Mouse (Mus musculus): ENCODE results near the gene Ncaph2.
A peak's percentile ranks its signal among the peaks of the same experiment; 100 is the strongest.

Ncaph2 gene

GRCm38 (mm10) chr15:89343325-89343724 lies 12.2 kb upstream of the Ncaph2 start:
- DNase-seq (ENCODE audit: low spot score), result no peak

DNA sequence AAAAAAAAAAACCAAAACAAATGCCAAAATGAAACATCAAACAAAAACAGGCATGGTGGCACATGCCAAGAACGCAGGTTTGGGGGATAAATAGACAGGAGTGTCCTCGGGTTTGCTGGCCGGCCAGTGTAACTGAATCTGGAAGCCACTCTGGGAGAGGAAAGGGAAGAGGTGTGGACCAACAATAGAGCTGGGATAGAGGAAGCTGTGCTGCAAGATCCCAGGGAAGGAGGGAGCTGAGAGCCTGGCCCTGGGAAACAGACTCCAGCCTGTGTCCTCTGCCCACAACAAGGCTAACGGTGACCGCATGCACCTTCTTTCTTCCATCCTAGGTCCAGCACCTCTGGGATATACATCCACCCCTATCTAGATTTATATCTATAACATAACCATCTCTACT lies 5.1 kb upstream of the Ncaph2 start:
- DNase-seq (ENCODE audit: low spot score), result no peak

DNA sequence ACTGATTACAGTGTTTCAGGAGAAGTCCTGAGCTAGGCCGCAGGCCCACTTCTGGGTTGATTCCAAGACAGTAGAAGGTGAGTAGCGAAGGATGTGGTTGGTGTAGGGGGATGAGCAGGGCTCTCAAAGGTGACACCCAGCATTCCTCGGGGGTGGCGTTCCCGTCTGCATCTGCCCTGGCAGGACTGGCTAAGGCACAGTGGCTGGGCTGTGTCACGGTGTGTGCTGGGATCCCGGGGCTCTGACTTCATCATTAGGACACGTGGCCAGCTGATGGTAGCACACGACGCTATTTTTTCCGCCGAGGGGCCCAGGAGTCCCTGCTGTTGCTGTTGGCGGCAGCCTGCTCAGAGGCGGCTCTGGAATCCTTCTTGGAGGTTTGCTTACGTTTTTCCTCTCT lies 4.2 kb upstream of the Ncaph2 start:
- no peak for DNase-seq (ENCODE audit: low spot score)

DNA sequence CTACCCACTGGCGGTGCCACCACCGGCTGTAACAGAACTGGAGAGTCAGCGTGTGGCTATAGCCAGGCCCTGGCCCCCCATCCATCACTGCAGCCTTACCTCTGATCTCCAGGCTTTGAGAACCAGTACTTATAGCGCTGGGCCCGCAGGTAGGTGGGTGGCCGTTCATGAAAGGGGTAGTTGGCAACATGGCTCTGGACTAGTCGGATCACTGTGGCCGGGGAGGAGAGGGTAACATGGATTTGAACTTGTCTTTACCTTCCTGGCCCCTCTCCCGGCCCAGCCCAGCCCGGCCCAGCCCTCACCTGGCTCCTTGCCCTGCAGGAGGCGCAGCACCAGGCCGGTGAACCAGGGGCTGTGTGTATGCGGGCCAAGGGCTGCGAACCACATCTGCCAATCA lies 3.5 kb upstream of the Ncaph2 start:
- DNase-seq (ENCODE audit: low spot score), result no peak

- DNase-seq (ENCODE audit: low spot score), result no peak
Measured at GRCm38 (mm10) chr15:89352795-89353194, 2.7 kb upstream of the Ncaph2 start.

DNA sequence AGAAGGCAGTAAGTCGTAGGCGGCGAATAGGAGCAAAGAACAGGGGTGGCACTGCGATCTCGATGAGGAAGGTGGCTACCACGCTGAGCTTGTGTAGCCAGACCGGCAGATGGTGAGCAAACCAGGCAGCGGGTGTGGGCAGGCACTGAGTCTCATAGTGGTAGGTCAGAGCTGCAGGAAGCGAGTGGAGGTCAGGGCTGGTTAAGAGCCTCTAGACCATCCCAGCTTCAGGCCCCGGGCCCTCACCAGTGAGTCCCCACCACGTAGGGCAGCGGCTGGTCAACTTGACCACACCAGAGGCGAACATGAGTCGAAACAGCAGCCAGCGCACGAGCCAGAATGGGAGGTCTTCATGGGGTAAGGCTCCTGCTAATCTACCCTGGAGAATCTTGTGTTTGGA lies 1.7 kb upstream of the Ncaph2 start:
- DNase-seq (ENCODE audit: low spot score), result no peak

DNA sequence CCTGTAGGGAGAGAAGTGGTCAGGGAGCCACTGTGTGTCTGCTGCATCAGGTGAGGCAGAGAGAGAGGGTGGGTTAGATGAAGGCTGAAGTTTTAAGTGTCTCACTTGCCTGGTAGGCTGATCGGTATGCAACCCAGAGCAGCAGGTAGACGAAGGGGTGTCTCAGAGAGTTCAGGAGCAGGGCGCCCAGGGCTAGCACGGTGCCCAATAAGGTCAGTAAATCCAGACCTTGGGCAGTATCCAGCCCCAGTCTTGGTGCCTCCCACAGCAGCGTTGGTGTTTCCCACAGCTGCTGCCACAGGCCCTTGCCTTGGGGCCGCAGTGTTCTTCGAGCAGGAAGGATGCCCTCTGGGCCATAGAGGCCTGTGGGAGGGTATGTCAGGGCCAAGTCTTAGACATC lies 1.1 kb upstream of the Ncaph2 start:
- no peak for DNase-seq (ENCODE audit: low spot score)

- peak; percentile 87 for DNase-seq (ENCODE audit: low spot score)
Measured at GRCm38 (mm10) chr15:89356372-89356771, 853 bp downstream of the Ncaph2 start.

- no peak for DNase-seq (ENCODE audit: low spot score)
Measured at GRCm38 (mm10) chr15:89358784-89359183, 3.3 kb downstream of the Ncaph2 start.

DNA sequence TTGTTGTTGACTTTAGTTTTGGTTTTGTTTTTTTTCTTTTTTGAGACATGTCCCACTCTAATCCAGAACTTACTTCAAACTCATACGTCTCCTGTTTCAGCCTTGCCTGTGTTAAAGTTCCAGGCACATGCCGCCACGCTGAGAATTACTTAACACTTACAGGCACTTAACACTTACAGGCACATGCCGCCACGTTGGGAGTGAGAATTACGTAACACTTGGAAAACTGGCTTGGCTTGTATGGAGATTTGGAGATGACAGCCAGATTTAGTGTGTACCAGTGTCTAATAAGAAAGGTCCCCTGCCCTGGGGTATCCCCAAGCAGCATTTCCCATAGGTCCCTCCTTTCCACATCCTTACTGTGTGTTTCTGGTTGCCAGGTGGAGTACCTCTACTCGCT lies 7.5 kb downstream of the Ncaph2 start:
- DNase-seq (ENCODE audit: low spot score), result no peak

- no peak for DNase-seq (ENCODE audit: low spot score)
Measured at GRCm38 (mm10) chr15:89365141-89365551, 9.6 kb downstream of the Ncaph2 start.

- DNase-seq (ENCODE audit: low spot score), result no peak
Measured at GRCm38 (mm10) chr15:89372068-89372467, 16.5 kb downstream of the Ncaph2 start.

DNA sequence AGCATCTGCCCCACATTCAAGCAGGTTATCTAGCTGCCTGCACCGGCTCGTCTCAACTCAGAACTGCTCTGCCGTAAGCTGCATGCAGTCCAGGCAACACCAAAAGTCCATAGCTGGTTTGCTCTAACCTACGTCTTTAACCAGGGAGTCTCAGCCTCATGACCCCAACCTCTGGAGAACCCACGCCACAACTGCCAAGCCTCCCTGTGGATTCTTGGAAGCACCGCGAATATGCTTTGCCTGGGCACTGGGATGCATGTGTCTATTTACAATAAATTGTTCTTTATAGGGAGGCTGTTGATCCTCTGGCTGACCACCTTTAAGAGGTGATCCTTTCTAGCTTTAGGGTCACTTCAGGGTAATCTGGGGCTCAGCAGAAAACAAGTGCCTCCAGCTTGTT lies 17.0 kb downstream of the Ncaph2 start:
- no peak for DNase-seq (ENCODE audit: low spot score)

GRCm38 (mm10) chr15:89373027-89373761 lies 17.7 kb downstream of the Ncaph2 start:
- DNase-seq (ENCODE audit: low spot score), result peak; percentile 88

DNA sequence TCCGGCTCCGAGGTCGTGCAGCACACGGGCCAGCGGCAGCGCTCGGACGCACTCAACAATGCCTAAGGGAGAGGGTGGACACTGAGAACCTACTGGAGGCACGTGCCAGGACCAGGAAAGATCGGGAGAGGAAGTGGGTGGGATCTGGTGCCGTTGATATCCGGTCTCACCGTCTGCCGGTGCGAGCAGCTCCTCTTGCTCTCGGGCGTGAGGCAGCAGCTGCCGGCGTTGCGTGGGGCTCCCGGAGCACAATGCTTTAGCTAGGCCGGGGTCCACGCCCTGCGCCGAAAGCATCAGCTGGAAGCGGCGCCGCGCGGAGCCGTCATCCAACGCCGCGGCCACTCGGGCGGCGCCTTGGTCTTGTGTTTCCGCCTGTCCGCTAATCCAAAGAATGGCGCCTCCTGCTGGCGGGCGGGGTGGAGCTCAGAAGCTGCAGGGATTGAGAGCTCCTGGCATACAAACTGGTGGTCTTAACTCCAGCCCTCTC lies 18.3 kb downstream of the Ncaph2 start, which contains the start of gene Sco2:
Gene Sco2 (minus strand): TSS at position 85 of the 487 bp plus-strand sequence.
- DNase-seq (ENCODE audit: low spot score), result peak; percentile 96

GRCm38 (mm10) chr15:89374340-89374739 lies 18.8 kb downstream of the Ncaph2 start:
- no peak for DNase-seq (ENCODE audit: low spot score)

GRCm38 (mm10) chr15:89374801-89375534 lies 19.4 kb downstream of the Ncaph2 start:
- DNase-seq (ENCODE audit: low spot score), result no peak

DNA sequence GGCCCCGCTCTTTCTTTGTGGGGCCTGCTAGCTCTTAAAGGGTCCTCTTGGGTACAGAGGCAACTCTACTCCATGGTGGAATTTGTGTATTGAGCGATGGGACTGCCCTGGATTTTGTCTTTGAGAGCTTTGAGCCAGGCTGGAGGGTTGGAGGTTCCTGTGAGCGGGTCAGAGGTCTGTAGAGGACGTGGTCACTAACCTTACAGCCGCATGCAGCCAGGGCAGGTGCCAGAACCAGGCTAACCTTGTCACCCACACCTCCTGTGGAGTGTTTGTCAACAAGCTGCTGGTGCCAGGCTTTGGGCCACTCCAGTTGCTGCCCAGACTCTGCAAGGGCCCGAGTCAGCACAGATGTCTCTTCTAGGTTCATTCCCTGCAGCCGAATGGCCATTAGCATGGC lies 20.5 kb downstream of the Ncaph2 start:
- DNase-seq (ENCODE audit: low spot score), result no peak

DNA sequence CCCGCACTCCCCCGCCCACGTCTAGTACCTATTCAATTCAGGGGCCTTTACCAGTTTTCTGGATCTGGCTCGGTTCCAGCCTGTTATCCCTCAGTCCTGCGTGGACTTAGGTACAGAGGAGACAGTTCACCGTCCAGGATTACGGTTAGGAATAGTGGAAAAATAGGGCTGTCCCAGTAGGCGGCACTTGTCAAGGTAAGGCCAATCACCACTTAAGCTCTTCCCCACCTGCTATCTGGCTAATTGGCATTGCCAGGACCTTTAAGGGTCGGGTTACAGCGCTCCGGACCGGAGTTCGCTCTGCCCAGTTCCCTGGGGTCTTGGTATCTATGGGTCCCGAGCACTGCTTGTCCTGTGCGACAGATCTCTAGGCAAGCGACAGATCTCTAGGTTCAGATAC lies 21.4 kb downstream of the Ncaph2 start, which contains the start of gene Tymp:
Gene Tymp (minus strand): TSS at position 83 of the 400 bp plus-strand sequence.
- no peak for DNase-seq (ENCODE audit: low spot score)

- no peak for DNase-seq (ENCODE audit: low spot score)
Measured at GRCm38 (mm10) chr15:89377362-89377761, 21.8 kb downstream of the Ncaph2 start.

GRCm38 (mm10) chr15:89377938-89378828 lies 22.7 kb downstream of the Ncaph2 start:
- no peak for DNase-seq (ENCODE audit: low spot score)

DNA sequence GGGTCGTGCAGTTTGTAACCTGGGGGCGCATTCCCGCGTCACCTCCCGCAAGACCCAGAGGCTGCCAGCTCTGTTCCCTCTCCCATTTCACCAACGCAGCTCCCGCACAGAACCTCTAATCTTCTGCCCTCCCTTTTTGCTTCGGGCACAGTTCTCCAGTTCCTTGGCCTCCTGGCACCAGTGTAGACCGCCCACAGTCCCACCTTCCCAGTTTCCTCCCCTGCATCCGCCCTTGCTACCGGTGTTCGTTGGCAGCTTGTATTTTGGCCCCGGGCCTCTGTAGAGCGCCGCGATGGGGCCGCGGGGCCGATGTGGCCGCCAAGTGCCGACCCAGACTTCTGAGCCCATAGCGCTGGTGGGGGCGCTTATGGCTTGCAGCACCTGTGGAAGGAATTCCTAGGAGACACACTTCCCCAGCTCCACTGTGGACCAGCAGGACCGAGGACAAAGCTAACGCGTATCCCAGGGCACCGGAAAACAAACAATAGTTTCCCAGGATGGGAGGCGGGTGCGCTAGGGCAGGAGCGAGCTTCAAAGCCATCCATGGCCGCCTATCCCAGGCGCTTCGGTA lies 23.4 kb downstream of the Ncaph2 start, which contains the start of gene Odf3b:
Gene Odf3b (minus strand): TSS at position 452 of the 571 bp plus-strand sequence.
- no peak for DNase-seq (ENCODE audit: low spot score)
